Mouse (Mus musculus): ENCODE measurements at regions not wholly inside any gene's neighbourhood (a gene's known extent, or its start where the extent isn't known, plus 50 kb on each side); places are given as distances from the start of the nearest gene placed in this dataset.

DNA sequence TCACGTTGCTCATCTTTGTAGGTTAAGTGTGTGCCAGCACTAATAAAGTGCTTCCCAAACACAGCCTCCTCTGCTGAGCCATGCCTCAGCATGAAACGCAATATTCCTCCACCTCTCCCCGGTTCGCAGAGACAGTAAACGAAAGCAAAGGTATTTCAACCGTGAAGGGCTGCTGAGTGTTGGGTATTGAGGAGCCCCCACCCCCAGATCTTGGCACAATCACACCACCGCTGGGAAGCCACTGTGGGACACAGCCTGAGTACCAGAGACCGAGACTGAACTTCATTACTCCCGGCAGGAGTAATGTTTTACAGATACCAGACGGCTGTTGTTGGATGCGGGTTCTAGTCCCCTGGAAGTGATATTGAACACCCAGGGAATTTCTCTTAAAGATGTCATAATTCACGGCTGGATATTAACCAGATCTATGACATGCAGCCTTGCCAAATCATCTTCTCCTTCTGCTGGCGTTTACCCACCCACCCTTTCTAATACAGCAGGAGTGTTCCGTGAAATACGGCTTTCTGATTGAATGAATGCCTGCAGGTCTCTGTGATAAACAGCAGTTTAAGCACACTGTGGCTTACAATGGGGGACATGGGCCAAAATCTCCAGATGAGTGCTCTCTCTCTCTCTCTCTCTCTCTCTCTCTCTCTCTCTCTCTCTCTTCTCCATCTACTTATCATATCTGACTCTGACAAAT, 328.9 kb downstream of the Pax1 start:
- Histone ChIP-seq H3K4me1 (replicated peaks; ENCODE audit: control insufficient read depth, insufficient read depth, low read length) (no peaks in the 10 kb centered on the region), H3K9me3 (ENCODE audit: control insufficient read depth, low read length) (no peaks in the 10 kb centered on the region), H3K9ac (ENCODE audit: low read length) (no peak overlapping the region), H3K4me3 (ENCODE audit: low read depth, low read length) (no peak overlapping the region), H3K27ac (ENCODE audit: low read depth, low read length) (no peak overlapping the region), H3K4me2 (ENCODE audit: low read depth, low read length, severe bottlenecking) (no peak overlapping the region), H3K36me3 (ENCODE audit: control insufficient read depth, insufficient read depth, low read length) (no peaks in the 10 kb centered on the region), H3K27me3 (ENCODE audit: control insufficient read depth, insufficient read depth, low read length) (no peaks in the 10 kb centered on the region)
- WGBS = 75% methylated on average over 15 of the region's 15 CpGs
- ATAC-seq (replicated peaks; ENCODE audit: low FRiP score) (no peak), DNase-seq (ENCODE audit: low spot score) (no peak)

DNA sequence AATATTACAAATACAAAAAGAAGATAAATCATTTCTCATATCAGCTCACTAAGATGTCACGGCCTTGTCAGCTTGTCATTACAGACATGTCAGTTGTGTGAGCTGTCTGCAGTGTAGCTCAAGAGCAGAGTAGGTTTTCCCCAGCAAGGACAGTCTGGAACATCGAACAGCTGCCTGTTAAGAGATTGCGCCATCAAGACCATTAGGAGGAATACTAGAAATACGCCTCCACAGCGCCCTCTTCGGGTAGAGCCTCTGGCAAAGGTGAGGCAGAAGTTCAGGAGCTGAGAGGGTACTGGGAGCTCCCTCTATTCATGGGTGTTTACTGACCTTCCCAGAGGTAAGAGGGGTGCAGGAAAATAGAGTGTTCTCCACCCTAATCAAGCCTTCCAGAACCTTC, 327.0 kb downstream of the Pax1 start:
- Histone ChIP-seq H3K36me3 (ENCODE audit: control insufficient read depth, insufficient read depth, low read length) (no peaks in the 10 kb centered on the region), H3K4me3 (ENCODE audit: low read depth, low read length) (no peak overlapping the region), H3K9ac (ENCODE audit: low read length) (no peak overlapping the region), H3K4me1 (replicated peaks; ENCODE audit: control insufficient read depth, insufficient read depth, low read length) (no peaks in the 10 kb centered on the region), H3K27ac (ENCODE audit: low read depth, low read length) (no peak overlapping the region), H3K27me3 (ENCODE audit: control insufficient read depth, insufficient read depth, low read length) (no peaks in the 10 kb centered on the region), H3K4me2 (ENCODE audit: low read depth, low read length, severe bottlenecking) (no peak overlapping the region), H3K9me3 (ENCODE audit: control insufficient read depth, low read length) (no peaks in the 10 kb centered on the region)
- DNase-seq (ENCODE audit: low spot score) (peak; percentile 75), ATAC-seq (replicated peaks; ENCODE audit: low FRiP score) (peak; percentile 42; the same call in 1 of the 2 replicates)
- whole genome bisulfite sequencing = 18% methylated on average over 6 of the region's 6 CpGs

DNA sequence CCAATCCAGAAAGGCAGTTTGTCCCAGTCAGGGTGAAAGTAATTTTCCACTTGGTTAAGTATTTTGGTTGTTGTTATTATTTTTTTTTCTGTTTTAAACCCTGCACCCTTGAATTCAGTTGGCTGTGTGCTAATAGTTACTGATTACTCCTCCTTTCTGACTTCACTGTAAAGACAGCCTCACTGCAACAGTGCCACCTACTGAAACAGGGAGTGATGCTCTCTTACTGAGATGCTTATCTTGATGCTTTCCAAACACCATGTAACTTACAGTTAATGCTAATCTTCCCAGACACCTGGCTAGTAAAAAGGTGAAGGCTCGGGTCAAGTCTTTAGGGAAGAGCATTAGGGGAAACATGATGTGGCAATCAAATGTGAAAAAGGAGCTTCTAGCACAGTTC, 294.9 kb downstream of the Pax1 start:
- WGBS = 57% methylated on average over 1 of the region's 1 CpGs
- Histone ChIP-seq H3K27me3 (ENCODE audit: control insufficient read depth, insufficient read depth, low read length) (no peaks in the 10 kb centered on the region), H3K9me3 (ENCODE audit: control insufficient read depth, low read length) (no peaks in the 10 kb centered on the region), H3K4me3 (ENCODE audit: low read depth, low read length) (no peak overlapping the region), H3K9ac (ENCODE audit: low read length) (no peak overlapping the region), H3K27ac (ENCODE audit: low read depth, low read length) (no peak overlapping the region), H3K4me2 (ENCODE audit: low read depth, low read length, severe bottlenecking) (no peak overlapping the region), H3K36me3 (ENCODE audit: control insufficient read depth, insufficient read depth, low read length) (no peaks in the 10 kb centered on the region), H3K4me1 (replicated peaks; ENCODE audit: control insufficient read depth, insufficient read depth, low read length) (no peaks in the 10 kb centered on the region)
- ATAC-seq (replicated peaks; ENCODE audit: low FRiP score) (no peak), DNase-seq (ENCODE audit: low spot score) (no peak)

DNA sequence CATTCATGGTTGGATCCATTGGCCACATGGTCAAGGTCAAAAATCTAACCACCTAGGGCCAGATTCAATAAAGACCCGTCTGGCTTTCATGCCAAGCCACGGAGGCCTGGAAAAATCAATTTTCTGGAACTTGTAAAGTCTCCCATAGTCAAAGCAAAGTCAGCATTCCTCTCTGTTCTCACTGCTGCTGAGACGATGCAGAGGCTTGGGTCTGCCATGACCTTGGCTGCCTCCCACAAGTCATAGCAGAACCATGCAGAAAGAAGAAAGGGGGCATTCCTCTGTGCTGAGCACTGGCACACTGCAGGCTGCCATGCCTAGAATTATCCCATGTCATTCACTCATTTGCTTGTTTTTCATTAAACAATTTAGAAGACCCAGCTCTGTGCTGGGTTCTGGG, 288.5 kb downstream of the Pax1 start:
- no peak overlapping the region for H3K9ac ChIP-seq (ENCODE audit: low read length)
- no peak for ATAC-seq (replicated peaks; ENCODE audit: low FRiP score)

DNA sequence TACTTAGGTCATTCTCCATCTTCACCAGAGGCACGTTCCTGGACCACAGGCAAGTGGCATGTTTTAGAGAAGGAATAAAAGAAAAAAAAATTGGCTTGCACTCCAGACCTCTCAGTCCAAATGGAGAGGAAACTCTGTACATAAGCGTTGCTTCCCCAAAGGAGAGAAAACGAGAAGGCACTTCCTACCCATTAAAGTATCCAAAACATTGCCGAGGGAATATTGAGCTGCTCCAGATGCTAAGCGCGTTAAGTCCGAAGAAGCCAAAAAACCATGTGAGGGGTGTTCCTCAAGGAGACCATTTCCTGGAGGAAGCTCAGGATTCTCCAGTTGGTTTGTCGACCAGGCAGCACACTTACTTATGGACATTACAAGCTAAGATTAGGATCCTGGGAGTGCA, 286.2 kb downstream of the Pax1 start:
- no peaks in the 10 kb centered on the region for H3K27me3 ChIP-seq (ENCODE audit: control insufficient read depth, insufficient read depth, low read length)
- no peak overlapping the region for H3K4me3 ChIP-seq (ENCODE audit: low read depth, low read length)
- no peaks in the 10 kb centered on the region for H3K4me1 ChIP-seq (replicated peaks; ENCODE audit: control insufficient read depth, insufficient read depth, low read length)
- ATAC-seq (replicated peaks; ENCODE audit: low FRiP score) (no peak), DNase-seq (ENCODE audit: low spot score) (no peak)
- no peak overlapping the region for H3K9ac ChIP-seq (ENCODE audit: low read length)
- 91% methylated on average over 8 of the region's 8 CpGs for WGBS
- no peak overlapping the region for H3K4me2 ChIP-seq (ENCODE audit: low read depth, low read length, severe bottlenecking)
- H3K36me3 ChIP-seq (ENCODE audit: control insufficient read depth, insufficient read depth, low read length) = no peaks in the 10 kb centered on the region
- no peak overlapping the region for H3K27ac ChIP-seq (ENCODE audit: low read depth, low read length)
- H3K9me3 ChIP-seq (ENCODE audit: control insufficient read depth, low read length) = no peaks in the 10 kb centered on the region

More for the DNA sequence above, 288.5 kb downstream of the Pax1 start:
- Histone ChIP-seq H3K4me2 (ENCODE audit: low read depth, low read length, severe bottlenecking) (no peak overlapping the region), H3K36me3 (ENCODE audit: control insufficient read depth, insufficient read depth, low read length) (no peaks in the 10 kb centered on the region), H3K9me3 (ENCODE audit: control insufficient read depth, low read length) (no peaks in the 10 kb centered on the region), H3K4me3 (ENCODE audit: low read depth, low read length) (no peak overlapping the region), H3K27me3 (ENCODE audit: control insufficient read depth, insufficient read depth, low read length) (no peaks in the 10 kb centered on the region), H3K4me1 (replicated peaks; ENCODE audit: control insufficient read depth, insufficient read depth, low read length) (no peaks in the 10 kb centered on the region), H3K27ac (ENCODE audit: low read depth, low read length) (no peak overlapping the region)
- DNase-seq (ENCODE audit: low spot score) = no peak
- WGBS = 62% methylated on average over 3 of the region's 3 CpGs

DNA sequence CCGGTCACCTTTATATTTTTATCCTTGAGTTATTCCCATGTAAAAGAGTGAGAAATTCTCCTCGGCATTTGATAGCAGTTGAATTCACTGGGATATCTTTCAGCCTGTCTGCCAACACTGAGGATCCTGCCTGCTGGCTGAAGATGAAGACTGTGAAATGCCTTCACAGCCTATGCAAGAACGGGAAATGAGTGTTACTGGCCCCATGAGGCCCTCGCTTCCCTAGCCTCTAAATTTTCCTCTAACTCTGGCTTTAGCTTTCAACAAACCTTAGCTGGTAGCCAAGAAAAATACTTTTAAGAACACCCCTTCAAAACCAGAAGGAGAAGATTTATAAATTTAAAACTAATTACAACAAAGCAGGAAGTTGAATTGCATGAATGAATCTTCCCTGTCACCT, 285.8 kb downstream of the Pax1 start:
- H3K9ac ChIP-seq (ENCODE audit: low read length) = no peak overlapping the region
- no peaks in the 10 kb centered on the region for H3K9me3 ChIP-seq (ENCODE audit: control insufficient read depth, low read length)
- no peak for ATAC-seq (replicated peaks; ENCODE audit: low FRiP score)
- H3K4me1 ChIP-seq (replicated peaks; ENCODE audit: control insufficient read depth, insufficient read depth, low read length) = no peaks in the 10 kb centered on the region
- H3K4me2 ChIP-seq (ENCODE audit: low read depth, low read length, severe bottlenecking) = no peak overlapping the region
- no peaks in the 10 kb centered on the region for H3K27me3 ChIP-seq (ENCODE audit: control insufficient read depth, insufficient read depth, low read length)
- DNase-seq (ENCODE audit: low spot score) = no peak
- H3K4me3 ChIP-seq (ENCODE audit: low read depth, low read length) = no peak overlapping the region
- WGBS = 86% methylated on average over 4 of the region's 4 CpGs
- H3K36me3 ChIP-seq (ENCODE audit: control insufficient read depth, insufficient read depth, low read length) = no peaks in the 10 kb centered on the region
- H3K27ac ChIP-seq (ENCODE audit: low read depth, low read length) = no peak overlapping the region

DNA sequence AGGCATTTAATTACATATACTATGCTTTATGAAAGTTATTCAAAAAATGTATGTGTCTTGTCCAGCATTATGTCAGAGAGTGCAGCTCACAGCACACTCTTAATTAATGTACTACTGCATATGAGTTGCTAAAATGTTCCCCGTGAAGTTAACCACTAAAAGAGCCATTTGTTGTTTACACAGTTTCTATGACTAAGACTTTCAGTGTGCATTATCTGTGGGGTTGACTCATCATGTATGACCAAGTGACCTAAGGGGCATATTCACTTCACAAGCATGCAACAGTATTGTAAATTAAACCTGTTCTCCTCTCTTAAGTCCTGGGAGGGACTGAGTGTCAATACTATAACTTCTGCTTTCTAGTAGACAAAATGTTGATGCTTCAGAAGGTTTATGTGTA, 276.2 kb downstream of the Pax1 start:
- ATAC-seq (replicated peaks; ENCODE audit: low FRiP score) (no peak), DNase-seq (ENCODE audit: low spot score) (no peak)
- no peak overlapping the region for H3K27ac ChIP-seq (ENCODE audit: low read depth, low read length)
- no peaks in the 10 kb centered on the region for H3K4me1 ChIP-seq (replicated peaks; ENCODE audit: control insufficient read depth, insufficient read depth, low read length)
- H3K36me3 ChIP-seq (ENCODE audit: control insufficient read depth, insufficient read depth, low read length) = no peaks in the 10 kb centered on the region
- H3K4me2 ChIP-seq (ENCODE audit: low read depth, low read length, severe bottlenecking) = no peak overlapping the region
- H3K9ac ChIP-seq (ENCODE audit: low read length) = no peak overlapping the region
- no peak overlapping the region for H3K4me3 ChIP-seq (ENCODE audit: low read depth, low read length)
- no peaks in the 10 kb centered on the region for H3K27me3 ChIP-seq (ENCODE audit: control insufficient read depth, insufficient read depth, low read length)
- H3K9me3 ChIP-seq (ENCODE audit: control insufficient read depth, low read length) = no peaks in the 10 kb centered on the region
- WGBS = 77% methylated on average over 1 of the region's 1 CpGs

DNA sequence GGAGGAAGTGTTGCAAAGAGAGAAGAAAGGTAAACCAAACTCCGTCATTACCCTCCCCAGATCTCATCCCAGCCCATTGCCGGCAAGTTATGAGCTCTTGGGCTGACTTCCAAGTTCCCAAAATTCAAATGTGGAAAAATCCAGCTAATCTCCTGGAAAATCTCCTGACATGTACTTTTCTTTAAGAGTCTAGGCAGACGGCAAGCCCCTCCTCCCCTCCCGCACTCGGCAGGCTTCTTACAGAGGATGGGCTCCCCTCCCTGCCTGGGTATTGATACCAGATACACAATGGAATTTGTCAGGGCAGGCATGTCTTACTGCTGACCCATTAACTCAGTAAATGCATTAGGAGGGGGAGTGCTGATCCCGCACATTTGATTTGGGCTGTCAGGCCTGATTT, 271.0 kb downstream of the Pax1 start:
- H3K27me3 ChIP-seq (ENCODE audit: control insufficient read depth, insufficient read depth, low read length) = no peaks in the 10 kb centered on the region
- H3K4me2 ChIP-seq (ENCODE audit: low read depth, low read length, severe bottlenecking) = no peak overlapping the region
- no peak overlapping the region for H3K9ac ChIP-seq (ENCODE audit: low read length)
- no peaks in the 10 kb centered on the region for H3K36me3 ChIP-seq (ENCODE audit: control insufficient read depth, insufficient read depth, low read length)
- no peaks in the 10 kb centered on the region for H3K4me1 ChIP-seq (replicated peaks; ENCODE audit: control insufficient read depth, insufficient read depth, low read length)
- no peak overlapping the region for H3K27ac ChIP-seq (ENCODE audit: low read depth, low read length)
- ATAC-seq (replicated peaks; ENCODE audit: low FRiP score) (no peak), DNase-seq (ENCODE audit: low spot score) (no peak)
- 39% methylated on average over 6 of the region's 6 CpGs for WGBS
- H3K4me3 ChIP-seq (ENCODE audit: low read depth, low read length) = no peak overlapping the region
- no peaks in the 10 kb centered on the region for H3K9me3 ChIP-seq (ENCODE audit: control insufficient read depth, low read length)

DNA sequence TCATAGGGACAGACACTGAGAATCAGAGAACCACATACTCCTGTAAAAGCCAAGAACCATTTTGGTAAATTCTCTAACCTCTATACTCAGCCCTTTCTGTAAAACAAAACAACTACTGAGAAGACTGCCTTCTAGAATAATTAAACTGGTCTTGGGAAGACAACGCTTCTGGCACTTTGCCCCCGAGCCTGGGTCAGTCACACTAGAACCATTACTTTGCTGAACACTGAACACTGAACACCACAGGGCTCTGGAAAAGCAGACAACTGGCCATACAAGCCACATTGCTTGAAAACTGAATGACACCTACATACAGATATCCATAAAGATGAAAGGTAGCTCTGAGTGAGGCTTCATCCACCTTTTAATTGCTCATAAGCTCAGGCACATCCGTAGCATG, 268.0 kb downstream of the Pax1 start:
- Histone ChIP-seq H3K9me3 (ENCODE audit: control insufficient read depth, low read length) (no peaks in the 10 kb centered on the region), H3K4me1 (replicated peaks; ENCODE audit: control insufficient read depth, insufficient read depth, low read length) (no peaks in the 10 kb centered on the region), H3K4me3 (ENCODE audit: low read depth, low read length) (no peak overlapping the region), H3K36me3 (ENCODE audit: control insufficient read depth, insufficient read depth, low read length) (no peaks in the 10 kb centered on the region), H3K27ac (ENCODE audit: low read depth, low read length) (no peak overlapping the region), H3K9ac (ENCODE audit: low read length) (no peak overlapping the region), H3K27me3 (ENCODE audit: control insufficient read depth, insufficient read depth, low read length) (no peaks in the 10 kb centered on the region), H3K4me2 (ENCODE audit: low read depth, low read length, severe bottlenecking) (no peak overlapping the region)
- 86% methylated on average over 3 of the region's 3 CpGs for WGBS
- DNase-seq (ENCODE audit: low spot score) (no peak), ATAC-seq (replicated peaks; ENCODE audit: low FRiP score) (no peak)

Measured in forebrain, embryonic 11.5 days (tissue).